Mouse (Mus musculus): ENCODE data around the gene Glipr1l3. TPM values are rescaled to one million over a fixed set of nuclear protein-coding genes. Genes with fewer than 3 reads are reported as not detected.

Gene Glipr1l3
- not detected for polyA plus RNA-seq (2014; fragmentation: Illumina TruSeq; extraction: RNeasy Lipid Tissue Mini Kit (QIAGEN cat#74804); ENCODE audit: low read depth, low replicate concordance)

DNA sequence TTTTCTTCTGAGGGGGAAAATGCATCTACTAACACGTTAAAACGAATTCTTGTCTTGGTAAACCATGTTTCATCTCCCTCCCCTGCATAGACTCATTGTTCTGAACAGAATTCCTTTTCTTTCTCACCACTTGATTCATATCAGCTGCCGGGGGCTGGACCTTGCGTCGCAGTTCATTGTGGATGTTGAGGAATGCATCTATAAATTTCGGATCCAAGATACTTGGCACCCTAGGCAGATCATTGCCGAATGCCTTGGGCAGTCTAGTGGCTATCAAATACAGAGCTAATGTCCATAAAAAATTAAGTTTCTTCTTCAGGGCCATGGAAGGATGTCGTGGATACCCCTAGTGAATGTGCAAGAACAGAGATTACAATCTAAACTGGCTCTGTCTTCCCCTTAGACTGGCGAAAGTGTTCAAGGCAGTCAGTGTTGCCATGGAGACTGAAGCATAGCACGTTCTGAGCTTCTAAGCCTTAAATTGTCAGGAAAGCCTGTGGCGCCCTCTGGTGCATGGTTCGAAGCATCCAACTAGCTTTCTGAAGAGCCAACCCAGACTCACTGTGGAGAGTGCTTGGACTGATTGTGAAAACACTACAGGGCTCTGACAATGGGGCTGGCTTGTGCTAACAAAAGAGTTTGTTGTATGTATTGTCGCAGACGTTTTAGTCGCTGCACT is at the start of gene Glipr1l3:
TSS of gene Glipr1l3 (minus strand) at position 446 of the 679 bp plus-strand sequence.

DNA sequence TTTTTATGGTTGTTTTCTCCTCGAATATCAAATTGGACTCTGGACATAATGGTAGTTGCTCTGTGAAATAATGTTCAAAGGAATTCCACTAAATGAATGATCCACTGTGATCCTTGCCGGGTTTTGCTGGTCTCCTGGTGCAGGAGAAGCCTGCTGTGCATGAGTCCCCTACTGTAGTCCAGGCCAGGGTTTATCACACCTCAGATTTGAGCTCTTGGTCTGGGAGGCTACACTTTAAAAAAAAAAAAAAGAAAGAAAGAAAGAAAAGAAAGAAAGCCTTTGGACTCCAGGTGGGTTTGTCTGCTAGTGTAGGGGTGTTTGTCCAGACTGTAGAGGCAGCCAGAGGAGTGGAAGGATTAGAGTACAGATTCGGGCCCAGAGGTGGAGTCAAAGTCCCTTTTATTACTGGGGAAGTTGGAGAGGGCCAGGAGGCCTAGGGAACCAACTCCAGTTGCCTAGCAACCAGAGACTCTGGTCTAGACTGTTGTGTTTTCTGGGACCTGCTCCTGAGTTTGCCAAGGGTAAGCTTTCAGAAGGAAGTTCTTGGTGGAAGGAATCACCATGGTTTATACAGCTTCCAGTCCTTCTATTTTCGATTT is 3.1 kb upstream of the Glipr1l3 start, which contains the start of gene Caps2:
TSS of gene Caps2 (plus strand) at position 454 of the 599 bp plus-strand sequence.

Other genes starting within 250 kb of the Glipr1l3 start
- 41.7 TPM for gene Krr1, start 187.7 kb downstream of the Glipr1l3 start, polyA plus RNA-seq (2014; fragmentation: Illumina TruSeq; extraction: RNeasy Lipid Tissue Mini Kit (QIAGEN cat#74804); ENCODE audit: low read depth, low replicate concordance)
- gene Glipr1, start 157.7 kb downstream of the Glipr1l3 start, polyA plus RNA-seq (2014; fragmentation: Illumina TruSeq; extraction: RNeasy Lipid Tissue Mini Kit (QIAGEN cat#74804); ENCODE audit: low read depth, low replicate concordance): 49.4 TPM
- not detected for gene Glipr1l1, start 100.1 kb downstream of the Glipr1l3 start, polyA plus RNA-seq (2014; fragmentation: Illumina TruSeq; extraction: RNeasy Lipid Tissue Mini Kit (QIAGEN cat#74804); ENCODE audit: low read depth, low replicate concordance)
- not detected for gene Glipr1l2, start 77.0 kb downstream of the Glipr1l3 start, polyA plus RNA-seq (2014; fragmentation: Illumina TruSeq; extraction: RNeasy Lipid Tissue Mini Kit (QIAGEN cat#74804); ENCODE audit: low read depth, low replicate concordance)
- gene Caps2, start 3.3 kb upstream of the Glipr1l3 start, polyA plus RNA-seq (2014; fragmentation: Illumina TruSeq; extraction: RNeasy Lipid Tissue Mini Kit (QIAGEN cat#74804); ENCODE audit: low read depth, low replicate concordance): 0.19 TPM
- 1.2 TPM for gene Kcnc2, start 110.8 kb upstream of the Glipr1l3 start, polyA plus RNA-seq (2014; fragmentation: Illumina TruSeq; extraction: RNeasy Lipid Tissue Mini Kit (QIAGEN cat#74804); ENCODE audit: low read depth, low replicate concordance)